ENCODE assay signal across 23 mouse cellular contexts in genomic region chrX:48226225-48226624, GRCm38 (mm10). TPM values are rescaled to one million over a fixed set of nuclear protein-coding genes. Genes with fewer than 3 reads are reported as not detected.
DNase-seq lines count a peak whose midpoint lies in the region; ATAC-seq and TF ChIP-seq lines count a peak whose summit lies in the region.
"Had no signal": no experiment of that assay in that cellular context is flagged by ENCODE, and none has a peak within 500 bp of the region (broad histone marks: within the 10 kb centered on the region; RNA-seq: fewer than 3 reads in every experiment).

No protein-coding gene starts in this region.

- no peak for TF ChIP-seq EP300 in liver, postnatal 0 days (IDR thresholded peaks at IDR 0.05; ENCODE audit: low read depth)

- H3K36me3 ChIP-seq in liver, adult 2 months (ENCODE audit: control insufficient read depth, insufficient read depth, low read length): no peaks in the 10 kb centered on the region
- H3K36me3 ChIP-seq in liver, embryonic 12.5 days: no peaks in the 10 kb centered on the region
- no peaks in the 10 kb centered on the region for H3K36me3 ChIP-seq in liver, postnatal 0 days (replicated peaks; ENCODE audit: insufficient read depth, low read length)
- H3K36me3 ChIP-seq in liver, embryonic 11.5 days (ENCODE audit: control insufficient read depth, insufficient read depth, low read length): no peaks in the 10 kb centered on the region
- H3K36me3 ChIP-seq: G1E had no signal

- 25% methylated on average over 7 of the region's 7 CpGs for WGBS in liver, adult 2 months
- WGBS in liver, embryonic 12.5 days (ENCODE audit: insufficient replicate concordance): 60% methylated on average over 7 of the region's 7 CpGs
- 58% methylated on average over 7 of the region's 7 CpGs for WGBS in liver, postnatal 0 days (ENCODE audit: insufficient replicate concordance)
- 79% methylated on average over 7 of the region's 7 CpGs for WGBS in liver, embryonic 11.5 days

- no peak for TF ChIP-seq POLR2A in liver, adult 2 months (IDR thresholded peaks at IDR 0.05; ENCODE audit: extremely low read depth, insufficient read depth, low read length)

- H3K79me2 ChIP-seq in liver, adult 2 months (ENCODE audit: control insufficient read depth, insufficient read depth, low read length): no peaks in the 10 kb centered on the region

- H3K27me3 ChIP-seq in liver, adult 2 months (ENCODE audit: control insufficient read depth, insufficient read depth, low read length): no peaks in the 10 kb centered on the region
- H3K27me3 ChIP-seq in liver, embryonic 12.5 days (replicated peaks): no peaks in the 10 kb centered on the region
- no peaks in the 10 kb centered on the region for H3K27me3 ChIP-seq in liver, postnatal 0 days (ENCODE audit: insufficient read depth, low read length)
- H3K27me3 ChIP-seq in liver, embryonic 11.5 days (replicated peaks; ENCODE audit: control insufficient read depth, insufficient read depth, low read length): no peaks in the 10 kb centered on the region
- H3K27me3 ChIP-seq: CH12.LX had no signal

- H3K9ac ChIP-seq in liver, adult 2 months (ENCODE audit: low read depth, low read length): no peak overlapping the region
- no peak overlapping the region for H3K9ac ChIP-seq in liver, embryonic 12.5 days
- H3K9ac ChIP-seq in liver, postnatal 0 days (replicated peaks): no peak overlapping the region
- H3K9ac ChIP-seq in liver, embryonic 11.5 days (ENCODE audit: low read depth, low read length): no peak overlapping the region

- no peak overlapping the region for H3K4me2 ChIP-seq in liver, embryonic 12.5 days
- H3K4me2 ChIP-seq in liver, postnatal 0 days (ENCODE audit: low read depth, low read length): no peak overlapping the region
- no peak overlapping the region for H3K4me2 ChIP-seq in liver, embryonic 11.5 days

- no peak overlapping the region for H3K27ac ChIP-seq in liver, adult 2 months (replicated peaks; ENCODE audit: insufficient read depth, low read depth, low read length)
- H3K27ac ChIP-seq in liver, embryonic 12.5 days: no peak overlapping the region
- no peak overlapping the region for H3K27ac ChIP-seq in liver, postnatal 0 days (ENCODE audit: low read depth)
- no peak overlapping the region for H3K27ac ChIP-seq in liver, embryonic 11.5 days (ENCODE audit: low read depth, low read length)

- DNase-seq in adrenal gland, adult 2 months: peak; percentile 8
- DNase-seq in adrenal gland, adult 8-10 months: no peak
- DNase-seq in adrenal gland, postnatal 10 days: peak; percentile 3
- DNase-seq in adrenal gland, postnatal 4 days (ENCODE audit: low spot score in 2 of 2): no peak
- peak; percentile 86 for DNase-seq in liver, adult 2 months (ENCODE audit: extremely low read depth, low read depth, low spot score)
- no peak for DNase-seq in liver, postnatal 0 days
- no peak for DNase-seq in liver, embryonic 11.5 days (ENCODE audit: low spot score)
- DNase-seq: adrenal gland, postnatal 14 days; adrenal gland, postnatal 25 days; adrenal gland, postnatal 36 days; B cell, adult 2 months; cerebellum, adult 11 months; cerebellum, adult 11-12 months; cerebellum, adult 18-20 months; cerebellum, adult 2 months; cerebellum, adult 8-10 months; cerebellum, adult 9-10 months had no signal

- TF ChIP-seq CTCF in liver, adult 2 months (IDR thresholded peaks at IDR 0.05; ENCODE audit: low read depth, low read length): no peak
- TF ChIP-seq CTCF in liver, postnatal 0 days (IDR thresholded peaks at IDR 0.05; ENCODE audit: low read depth): no peak

- no peak for ATAC-seq in liver, embryonic 12.5 days
- peak; percentile 78 for ATAC-seq in liver, postnatal 0 days
- ATAC-seq in liver, embryonic 11.5 days (replicated peaks; ENCODE audit: low FRiP score): no peak
- ATAC-seq: activated CD4-positive, CD25-positive, alpha-beta regulatory T cell, adult 4 months; CD4-positive, CD25-positive, alpha-beta regulatory T cell, adult 4 months; Patski had no signal

- H3K4me1 ChIP-seq in liver, adult 2 months (ENCODE audit: control insufficient read depth, insufficient read depth, low read length): no peaks in the 10 kb centered on the region
- no peaks in the 10 kb centered on the region for H3K4me1 ChIP-seq in liver, embryonic 12.5 days
- no peaks in the 10 kb centered on the region for H3K4me1 ChIP-seq in liver, postnatal 0 days (ENCODE audit: insufficient read depth)
- H3K4me1 ChIP-seq in liver, embryonic 11.5 days (replicated peaks; ENCODE audit: control insufficient read depth, insufficient read depth, low read length): no peaks in the 10 kb centered on the region

- no peaks in the 10 kb centered on the region for H3K9me3 ChIP-seq in liver, embryonic 12.5 days (replicated peaks)
- no peaks in the 10 kb centered on the region for H3K9me3 ChIP-seq in liver, postnatal 0 days (ENCODE audit: low read length)
- H3K9me3 ChIP-seq in liver, embryonic 11.5 days (ENCODE audit: control insufficient read depth, low read length): no peaks in the 10 kb centered on the region
- H3K9me3 ChIP-seq: G1E had no signal

- no peak overlapping the region for H3K4me3 ChIP-seq in liver, adult 2 months (ENCODE audit: insufficient read depth, low read depth, low read length)
- H3K4me3 ChIP-seq in liver, embryonic 12.5 days: no peak overlapping the region
- H3K4me3 ChIP-seq in liver, postnatal 0 days (ENCODE audit: low read depth, low read length): no peak overlapping the region
- no peak overlapping the region for H3K4me3 ChIP-seq in liver, embryonic 11.5 days (ENCODE audit: low read depth, low read length)

RNA-seq across cellular contexts. Expression of gene Zdhhc9, which starts 17.5 kb away (rescaled TPM):
- 10 to 100 TPM; 17.7 to 22.3 TPM for total RNA-seq in adrenal gland, adult 2 months (2021)
- 10.3 and 10.9 TPM in 2 replicates for polyA plus RNA-seq in adrenal gland, adult 2 months (2012; rRNA removed)
- total RNA-seq in adrenal gland, adult 8-10 months (2022): 10 to 100 TPM; 18.7 to 21.9 (median 20.2) TPM
- 10 to 100 TPM; 19.1 to 21.0 TPM for total RNA-seq in adrenal gland, postnatal 10 days (2021)
- 10 to 100 TPM; 20.3 to 23.4 TPM for total RNA-seq in adrenal gland, postnatal 4 days (2021)
- 36.2 and 46.2 TPM in 2 replicates for total RNA-seq in liver, adult 2 months (2014; rRNA removed)
- 66.4 and 71.8 TPM in 2 replicates for polyA plus RNA-seq in liver, adult 2 months (2012; rRNA removed)
- 2.3 and 2.6 TPM in 2 replicates for polyA plus RNA-seq in liver, embryonic 12.5 days (2016; fragmentation: Nextera tagmentation; extraction: Ambion mirVana)
- 3.1 and 3.5 TPM in 2 replicates for polyA plus RNA-seq in liver, postnatal 0 days (2015; fragmentation: Nextera tagmentation; extraction: Ambion mirVana)
- 2.6 and 3.1 TPM in 2 replicates for polyA plus RNA-seq in liver, embryonic 11.5 days (2014; fragmentation: Nextera tagmentation; extraction: Ambion mirVana)

RNA-seq across cellular contexts. Expression of gene Utp14a, which starts 30.4 kb away (rescaled TPM):
- 10 to 100 TPM; 12.5 to 19.5 TPM for total RNA-seq in adrenal gland, adult 2 months (2021)
- polyA plus RNA-seq in adrenal gland, adult 2 months (2012; rRNA removed): 0.42 and 0.48 TPM in 2 replicates
- 10 to 100 TPM; 15.5 to 18.3 (median 16.2) TPM for total RNA-seq in adrenal gland, adult 8-10 months (2022)
- 10 to 100 TPM; 14.9 to 18.5 TPM for total RNA-seq in adrenal gland, postnatal 10 days (2021)
- 10 to 100 TPM; 17.4 to 23.0 TPM for total RNA-seq in adrenal gland, postnatal 4 days (2021)
- total RNA-seq in liver, adult 2 months (2014; rRNA removed): 6.4 and 6.7 TPM in 2 replicates
- 1.4 and 2.2 TPM in 2 replicates for polyA plus RNA-seq in liver, adult 2 months (2012; rRNA removed)
- polyA plus RNA-seq in liver, embryonic 12.5 days (2016; fragmentation: Nextera tagmentation; extraction: Ambion mirVana): 19.3 and 22.5 TPM in 2 replicates
- polyA plus RNA-seq in liver, postnatal 0 days (2015; fragmentation: Nextera tagmentation; extraction: Ambion mirVana): 7.9 and 8.1 TPM in 2 replicates
- 31.3 and 36.0 TPM in 2 replicates for polyA plus RNA-seq in liver, embryonic 11.5 days (2014; fragmentation: Nextera tagmentation; extraction: Ambion mirVana)

Comparison
In these comparisons a context has a peak if more than half of its experiments do, and no peak if none do; other contexts are left out.
1. DNase-seq: peak in adrenal gland, adult 2 months (single experiment), adrenal gland, postnatal 10 days (single experiment) and liver, adult 2 months (single experiment); none in adrenal gland, adult 8-10 months (single experiment), adrenal gland, postnatal 4 days (0 of 2), liver, postnatal 0 days (single experiment) and liver, embryonic 11.5 days (single experiment).